Mouse (Mus musculus) midbrain, postnatal 0 days (tissue): ENCODE data around the gene Onecut1. TPM values are rescaled to one million over a fixed set of nuclear protein-coding genes. Genes with fewer than 3 reads are reported as not detected.

Experiments used
- ATAC-seq: fragments of 200-750 bp; cut with Nextera tagmentation; 2 replicates; pipeline ENCODE4 v1.8.0; 2017; ENCODE audit warnings: moderate number of reproducible peaks, mild to moderate bottlenecking, moderate TSS enrichment, moderate library complexity; ENCODE audit not compliant: low FRiP score
- DNase-seq: peaks from one replicate; pipeline ENCODE4 v3.0.0-alpha.2; 2015; ENCODE audit warnings: low spot score
- H3K27ac ChIP-seq: fragments of 300-500 bp; sonication (generic); 2 replicates; pipeline ENCODE4 v1.5.1; 2014; ENCODE audit warnings: low read depth, mild to moderate bottlenecking, low read length, mixed read lengths
- H3K27me3 ChIP-seq: fragments of 300-500 bp; sonication (generic); 2 replicates; pipeline ENCODE4 v1.6.1; 2014; ENCODE audit warnings: low read length, control low read depth, mixed read lengths; ENCODE audit not compliant: insufficient read depth
- H3K36me3 ChIP-seq: fragments of 300-500 bp; sonication (generic); 2 replicates; pipeline ENCODE4 v1.6.1; 2014; ENCODE audit warnings: low read length, control low read depth, mixed read lengths; ENCODE audit not compliant: insufficient read depth
- H3K4me1 ChIP-seq: fragments of 300-500 bp; sonication (generic); 2 replicates; pipeline ENCODE4 v1.6.1; 2014; ENCODE audit warnings: mild to moderate bottlenecking, control low read depth, antibody characterized with exemption, low read length, mixed read lengths; ENCODE audit not compliant: insufficient read depth
- H3K4me2 ChIP-seq: fragments of 300-500 bp; sonication (generic); 2 replicates; pipeline ENCODE4 v1.6.1; 2014; ENCODE audit warnings: low read depth, mild to moderate bottlenecking, low read length, mixed read lengths; ENCODE audit not compliant: poor library complexity, severe bottlenecking
- H3K4me3 ChIP-seq: fragments of 300-500 bp; sonication (generic); 2 replicates; pipeline ENCODE4 v1.5.1; 2014; ENCODE audit warnings: low read depth, mild to moderate bottlenecking, low read length, moderate library complexity
- H3K9ac ChIP-seq: fragments of 300-500 bp; sonication (generic); replicated peaks from 2 replicates; pipeline ENCODE4 v1.6.1; 2014; ENCODE audit warnings: mild to moderate bottlenecking, low read length, moderate library complexity, mixed read lengths; ENCODE audit not compliant: poor library complexity, severe bottlenecking
- H3K9me3 ChIP-seq: fragments of 300-500 bp; sonication (generic); 2 replicates; pipeline ENCODE4 v1.6.1; 2016; ENCODE audit warnings: low read length, control low read depth
- CTCF ChIP-seq: IDR thresholded peaks from 2 replicates; pipeline ENCODE4 v1.5.1; 2016; ENCODE audit warnings: antibody characterized with exemption, mild to moderate bottlenecking
- WGBS: fragments of 180-500 bp; shearing (Covaris S2); extraction: QIAGEN DNeasy Blood & Tissue Kit; methylation state at CpG from one replicate; pipeline ENCODE4 v1.1.7; 2014; 5-methylcytosine and 5-hydroxymethylcytosine counted together
- polyA plus RNA-seq: library from polyadenylated mRNA; unstranded; fragments of >200 nt; fragmentation: Nextera tagmentation; extraction: Ambion mirVana; gene quantifications from 2 replicates; pipeline ENCODE4 v1.2.1, GENCODE M21; 2015
- total RNA-seq: library from RNA; depleted of rRNA; stranded (reverse); fragments of >200 nt; gene quantifications from 2 replicates; pipeline ENCODE4 v1.2.3, GENCODE M21; 2014

Gene Onecut1
- total and polyA plus RNA-seq, 2 experiments from 2014 or later, result 5.0 to 7.5 TPM

DNA sequence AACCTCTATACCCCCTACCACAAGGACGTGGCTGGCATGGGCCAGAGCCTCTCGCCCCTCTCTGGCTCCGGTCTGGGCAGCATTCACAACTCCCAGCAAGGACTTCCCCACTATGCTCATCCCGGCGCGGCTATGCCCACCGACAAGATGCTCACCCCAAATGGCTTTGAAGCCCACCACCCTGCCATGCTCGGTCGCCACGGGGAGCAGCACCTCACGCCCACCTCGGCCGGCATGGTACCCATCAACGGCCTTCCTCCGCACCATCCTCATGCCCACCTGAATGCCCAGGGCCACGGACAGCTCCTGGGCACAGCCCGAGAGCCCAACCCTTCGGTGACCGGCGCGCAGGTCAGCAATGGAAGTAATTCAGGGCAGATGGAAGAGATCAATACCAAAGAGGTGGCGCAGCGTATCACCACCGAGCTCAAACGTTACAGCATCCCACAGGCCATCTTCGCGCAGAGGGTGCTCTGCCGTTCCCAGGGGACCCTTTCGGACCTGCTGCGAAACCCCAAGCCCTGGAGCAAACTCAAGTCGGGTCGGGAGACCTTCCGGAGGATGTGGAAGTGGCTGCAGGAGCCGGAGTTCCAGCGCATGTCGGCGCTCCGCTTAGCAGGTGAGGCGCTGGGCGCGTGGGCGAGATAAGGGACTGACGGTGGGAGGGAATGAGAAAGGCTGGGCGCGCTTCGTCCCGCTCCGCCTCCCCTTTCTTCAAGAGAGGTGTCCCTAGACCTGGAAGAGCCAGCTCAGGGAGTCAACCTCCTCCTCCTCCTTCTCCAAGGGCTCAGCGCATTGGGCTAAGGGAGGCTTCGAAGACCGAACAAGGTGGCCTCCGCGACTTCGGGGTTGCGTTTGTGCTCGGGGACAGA is 1.3 kb downstream of the Onecut1 start:
- H3K4me2 ChIP-seq, result peak overlapping the region; percentile 86
- peaks cover 69% of the 10 kb centered on the region for H3K27me3 ChIP-seq
- H3K4me1 ChIP-seq, result peaks cover 5% of the 10 kb centered on the region; the same call in 1 of the 2 replicates
- H3K36me3 ChIP-seq, result no peaks in the 10 kb centered on the region
- peak overlapping the region; percentile 52 for H3K9ac ChIP-seq
- H3K27ac ChIP-seq, result peak overlapping the region; percentile 55; the same call in 1 of the 2 replicates
- H3K4me3 ChIP-seq, result peak overlapping the region; percentile 49
- ATAC-seq, result peak; percentile 14; the same call in 1 of the 2 replicates
- WGBS, result 2% methylated on average over 55 of the region's 56 CpGs
- no peaks in the 10 kb centered on the region for H3K9me3 ChIP-seq
- TF ChIP-seq CTCF, result no peak
- DNase-seq, result no peak

DNA sequence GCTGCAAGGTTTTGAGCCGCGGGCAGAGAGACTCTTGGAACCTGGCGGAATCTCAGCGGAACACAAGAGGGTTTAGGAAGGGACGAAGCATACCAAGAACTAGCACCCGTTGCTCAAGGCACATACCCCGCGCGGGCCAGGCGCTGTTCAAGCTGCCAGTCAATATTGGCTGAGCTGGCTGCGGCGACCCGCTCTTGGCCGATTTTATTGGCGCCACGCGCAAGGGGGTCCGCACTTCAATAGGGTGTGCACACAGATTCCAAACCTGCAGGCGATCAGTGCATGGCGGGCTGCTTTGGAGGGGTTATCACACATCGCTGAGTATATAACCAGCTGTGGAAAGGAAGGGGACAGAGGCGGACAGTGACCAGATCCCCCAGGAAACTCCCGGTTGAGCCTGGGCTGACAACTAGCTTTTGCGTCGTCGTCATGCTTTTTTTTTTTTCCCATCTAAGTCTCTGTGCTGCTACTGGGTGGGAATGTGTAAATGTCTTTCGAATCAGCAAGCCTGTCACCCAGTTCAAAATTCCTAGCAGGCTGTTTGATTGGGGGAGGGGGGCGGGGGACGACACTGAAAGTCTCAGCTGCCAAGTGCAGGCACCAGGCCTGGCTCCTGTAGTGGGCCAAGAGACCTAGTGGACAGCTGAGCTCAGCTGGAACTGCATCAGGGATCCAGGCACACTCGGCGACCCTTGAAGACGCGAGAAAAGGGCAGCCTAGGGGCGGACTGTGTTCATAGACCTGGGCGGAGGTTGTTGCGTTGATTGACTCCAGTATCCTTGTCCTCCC is 2.1 kb downstream of the Onecut1 start:
- DNase-seq, result no peak
- no peak overlapping the region for H3K27ac ChIP-seq
- no peaks in the 10 kb centered on the region for H3K36me3 ChIP-seq
- H3K4me3 ChIP-seq, result peak overlapping the region; percentile 49
- no peak for ATAC-seq
- no peak for TF ChIP-seq CTCF
- 1% methylated on average over 36 of the region's 36 CpGs for WGBS
- peaks cover 9% of the 10 kb centered on the region for H3K4me1 ChIP-seq
- no peaks in the 10 kb centered on the region for H3K9me3 ChIP-seq
- peak overlapping the region; percentile 0 for H3K9ac ChIP-seq
- peak overlapping the region; percentile 86 for H3K4me2 ChIP-seq
- peaks cover 67% of the 10 kb centered on the region for H3K27me3 ChIP-seq

DNA sequence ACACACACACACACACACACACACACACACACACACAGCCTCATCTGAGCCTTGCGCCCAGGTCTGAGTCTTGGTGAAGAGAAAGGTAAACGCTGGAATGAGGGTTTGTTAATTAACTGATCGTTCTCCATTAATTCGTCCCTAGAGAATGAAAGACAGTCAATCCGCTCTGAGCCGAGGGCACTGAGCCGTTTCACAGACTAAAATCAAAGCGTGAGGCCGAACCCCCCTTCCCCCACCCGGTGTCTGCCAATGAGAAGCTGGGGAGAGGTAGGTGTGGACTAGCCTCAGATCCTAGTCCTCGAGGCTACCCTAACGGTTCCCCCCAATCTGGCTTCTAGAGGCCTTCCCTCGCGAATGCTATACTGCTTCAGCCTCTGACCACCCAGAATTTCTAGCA is 2.8 kb downstream of the Onecut1 start:
- Histone ChIP-seq H3K9ac (no peak overlapping the region), H3K4me2 (peak overlapping the region; percentile 86), H3K4me3 (peak overlapping the region; percentile 49), H3K4me1 (peaks cover 9% of the 10 kb centered on the region), H3K27me3 (peaks cover 60% of the 10 kb centered on the region), H3K36me3 (no peaks in the 10 kb centered on the region), H3K27ac (no peak overlapping the region), H3K9me3 (no peaks in the 10 kb centered on the region)
- no peak for TF ChIP-seq CTCF
- ATAC-seq, result no peak
- 5% methylated on average over 14 of the region's 14 CpGs for WGBS
- no peak for DNase-seq

DNA sequence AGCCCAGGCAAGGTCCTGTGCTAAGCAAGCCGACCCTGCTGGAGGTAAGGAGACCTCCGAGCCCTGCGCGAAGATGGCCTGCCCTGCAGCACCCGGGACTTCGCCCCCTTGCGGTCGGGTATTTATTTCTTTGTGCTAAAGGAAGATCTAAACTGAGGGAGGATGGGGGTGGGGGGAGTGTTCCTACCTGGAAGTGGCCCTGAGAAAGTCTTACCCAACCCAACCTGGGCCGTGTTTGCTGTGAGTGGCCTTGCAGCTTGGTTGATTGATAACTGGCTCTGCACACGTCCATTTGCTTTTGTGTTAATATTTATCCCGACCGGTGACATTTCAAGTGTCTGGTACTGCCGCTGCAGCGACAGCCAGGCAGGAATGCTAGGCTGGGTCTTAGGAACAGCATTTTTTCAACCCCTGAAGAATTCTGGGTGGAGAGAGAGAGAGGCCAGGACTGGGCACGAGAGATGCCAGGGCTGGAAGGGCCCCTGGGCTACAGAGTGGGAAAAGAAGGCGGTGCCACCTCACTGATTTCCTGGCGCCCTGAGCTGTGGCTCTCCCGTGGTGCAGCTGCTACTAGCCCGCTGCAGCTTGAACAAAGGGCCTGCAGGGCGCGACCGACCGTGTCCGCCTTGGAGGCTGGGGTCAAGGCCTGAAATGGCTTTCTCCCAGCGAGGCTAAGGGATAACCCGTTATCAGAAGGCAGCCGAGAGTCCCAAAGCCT is 5.0 kb downstream of the Onecut1 start:
- Histone ChIP-seq H3K27me3 (peaks cover 46% of the 10 kb centered on the region), H3K9ac (peak overlapping the region; percentile 29; the same call in 1 of the 2 replicates), H3K4me3 (peak overlapping the region; percentile 20), H3K4me2 (peak overlapping the region; percentile 86), H3K4me1 (peaks cover 9% of the 10 kb centered on the region), H3K36me3 (no peaks in the 10 kb centered on the region), H3K9me3 (no peaks in the 10 kb centered on the region), H3K27ac (no peak overlapping the region)
- DNase-seq (no peak), ATAC-seq (no peak)
- TF ChIP-seq CTCF, result peak; percentile 42
- WGBS, result 6% methylated on average over 27 of the region's 27 CpGs

DNA sequence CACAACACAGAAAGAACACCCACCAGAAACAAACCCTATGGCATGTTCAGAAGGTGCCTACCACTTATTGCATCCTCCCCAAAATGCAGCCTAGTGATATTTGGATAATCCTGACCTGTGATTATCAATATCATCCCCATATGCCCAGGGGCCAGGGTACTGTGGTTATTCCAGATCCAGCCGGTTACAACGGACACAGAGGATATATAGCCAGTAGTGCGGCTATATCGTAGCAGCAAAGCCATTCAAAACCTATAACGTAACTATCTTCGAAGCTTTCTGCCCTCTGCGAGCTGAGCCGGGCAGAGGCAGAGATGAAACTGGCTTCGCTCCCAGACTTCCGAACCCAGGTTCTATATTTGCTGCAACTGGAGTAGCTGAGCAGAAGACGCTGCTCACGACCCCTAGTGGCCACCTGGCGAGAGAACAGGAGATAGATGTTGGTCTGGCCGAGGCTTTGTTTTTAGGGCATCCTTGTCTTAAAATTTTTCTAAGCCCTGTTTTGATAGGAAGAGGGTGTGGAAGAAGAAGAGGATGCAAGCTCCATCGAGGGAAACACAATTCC is 6.0 kb downstream of the Onecut1 start:
- 0 out of 2 replicates have a peak overlapping the region, but pooled peaks have one; percentile 24 for H3K9ac ChIP-seq
- no peaks in the 10 kb centered on the region for H3K36me3 ChIP-seq
- H3K4me1 ChIP-seq, result peaks cover 7% of the 10 kb centered on the region
- H3K27me3 ChIP-seq, result peaks cover 44% of the 10 kb centered on the region
- TF ChIP-seq CTCF, result peak; percentile 82
- ATAC-seq, result no peak
- H3K4me3 ChIP-seq, result peak overlapping the region; percentile 20; the same call in 1 of the 2 replicates
- 3% methylated on average over 15 of the region's 15 CpGs for WGBS
- peak overlapping the region; percentile 86 for H3K4me2 ChIP-seq
- H3K9me3 ChIP-seq, result no peaks in the 10 kb centered on the region
- peak; percentile 85 for DNase-seq
- H3K27ac ChIP-seq, result no peak overlapping the region
